In the genomic region with DNA sequence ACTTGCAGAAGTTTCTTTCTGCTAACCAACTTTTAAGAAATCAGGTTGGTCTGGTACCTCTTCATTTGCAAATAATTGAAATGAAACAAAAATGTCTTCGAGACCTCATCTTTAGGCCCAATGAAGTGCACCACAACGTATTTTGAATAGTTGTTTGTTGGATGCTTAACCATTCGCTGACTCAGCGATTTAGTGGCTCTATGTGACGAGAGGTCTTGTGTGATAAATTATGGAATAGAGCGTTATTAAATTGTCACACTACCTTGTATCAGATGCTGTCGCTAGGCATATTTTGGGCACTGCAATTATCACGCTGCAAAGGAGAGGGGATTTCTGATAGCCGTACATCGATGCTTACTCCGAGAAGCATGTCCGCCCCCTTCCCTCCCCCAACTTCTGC, we compare ENCODE assay signal across 8 mouse cellular contexts.
A peak's percentile ranks its signal among the peaks of the same experiment; 100 is the strongest.
DNase-seq lines count a peak whose midpoint lies in the region; ATAC-seq lines count a peak whose summit lies in the region.

No protein-coding gene starts in this region.

- no peak for DNase-seq in kidney, postnatal 10 days
- DNase-seq in embryonic facial prominence, embryonic 11.5 days (ENCODE audit: low spot score), result peak; percentile 6
- no peak for DNase-seq in cerebellum, adult 9-11 months
- DNase-seq in layer of hippocampus, adult 9-11 months, result no peak

- ATAC-seq in kidney, embryonic 15.5 days (replicated peaks; ENCODE audit: low FRiP score), result no peak
- ATAC-seq in embryonic facial prominence, embryonic 11.5 days (replicated peaks; ENCODE audit: insufficient number of reproducible peaks, low FRiP score, low TSS enrichment, low read depth), result no peak
- no peak for ATAC-seq in intestine, embryonic 15.5 days
- no peak for ATAC-seq in neural tube, embryonic 13.5 days (ENCODE audit: low read depth)
- ATAC-seq in granulocyte monocyte progenitor cell, adult 5-6 weeks (replicated peaks; ENCODE audit: poor library complexity, severe bottlenecking), result no peak

- peaks cover 24% of the 10 kb centered on the region for H3K4me1 ChIP-seq in kidney, embryonic 15.5 days
- H3K4me1 ChIP-seq in embryonic facial prominence, embryonic 11.5 days (ENCODE audit: control insufficient read depth, insufficient read depth, low read length), result no peaks in the 10 kb centered on the region
- H3K4me1 ChIP-seq in intestine, embryonic 15.5 days (replicated peaks), result no peaks in the 10 kb centered on the region
- peaks cover 24% of the 10 kb centered on the region for H3K4me1 ChIP-seq in neural tube, embryonic 13.5 days (replicated peaks)

- H3K27ac ChIP-seq in kidney, embryonic 15.5 days, result no peak overlapping the region
- no peak overlapping the region for H3K27ac ChIP-seq in embryonic facial prominence, embryonic 11.5 days (replicated peaks; ENCODE audit: low read depth, low read length)
- H3K27ac ChIP-seq in intestine, embryonic 15.5 days, result no peak overlapping the region
- no peak overlapping the region for H3K27ac ChIP-seq in neural tube, embryonic 13.5 days (replicated peaks)

- 21% methylated on average over 12 of the region's 12 CpGs for whole genome bisulfite sequencing in kidney, embryonic 15.5 days
- WGBS in embryonic facial prominence, embryonic 11.5 days, result 27% methylated on average over 12 of the region's 12 CpGs
- 23% methylated on average over 12 of the region's 12 CpGs for WGBS in intestine, embryonic 15.5 days
- 22% methylated on average over 12 of the region's 12 CpGs for WGBS in neural tube, embryonic 13.5 days

- peaks cover 6% of the 10 kb centered on the region; the same call in 1 of the 2 replicates for H3K27me3 ChIP-seq in kidney, embryonic 15.5 days
- no peaks in the 10 kb centered on the region for H3K27me3 ChIP-seq in embryonic facial prominence, embryonic 11.5 days (ENCODE audit: control insufficient read depth, insufficient read depth, low read length)
- no peaks in the 10 kb centered on the region for H3K27me3 ChIP-seq in intestine, embryonic 15.5 days (replicated peaks)
- 0 out of 2 replicates have a peak, but pooled peaks cover 11% of the 10 kb centered on the region for H3K27me3 ChIP-seq in neural tube, embryonic 13.5 days

- H3K36me3 ChIP-seq in kidney, embryonic 15.5 days, result no peaks in the 10 kb centered on the region
- H3K36me3 ChIP-seq in embryonic facial prominence, embryonic 11.5 days (replicated peaks; ENCODE audit: control insufficient read depth, insufficient read depth, low read depth, low read length), result no peaks in the 10 kb centered on the region
- H3K36me3 ChIP-seq in intestine, embryonic 15.5 days, result no peaks in the 10 kb centered on the region
- H3K36me3 ChIP-seq in neural tube, embryonic 13.5 days, result no peaks in the 10 kb centered on the region

- H3K9me3 ChIP-seq in kidney, embryonic 15.5 days (replicated peaks), result no peaks in the 10 kb centered on the region
- no peaks in the 10 kb centered on the region for H3K9me3 ChIP-seq in embryonic facial prominence, embryonic 11.5 days (replicated peaks; ENCODE audit: control insufficient read depth, low read length)
- no peaks in the 10 kb centered on the region for H3K9me3 ChIP-seq in intestine, embryonic 15.5 days
- H3K9me3 ChIP-seq in neural tube, embryonic 13.5 days, result no peaks in the 10 kb centered on the region

- no peak overlapping the region for H3K9ac ChIP-seq in kidney, embryonic 15.5 days
- H3K9ac ChIP-seq in embryonic facial prominence, embryonic 11.5 days (replicated peaks; ENCODE audit: low read length), result no peak overlapping the region
- no peak overlapping the region for H3K9ac ChIP-seq in intestine, embryonic 15.5 days
- H3K9ac ChIP-seq in neural tube, embryonic 13.5 days, result 0 out of 2 replicates have a peak overlapping the region, but pooled peaks have one; percentile 51

- peak overlapping the region; percentile 65 for H3K4me2 ChIP-seq in kidney, embryonic 15.5 days
- peak overlapping the region; percentile 55 for H3K4me2 ChIP-seq in embryonic facial prominence, embryonic 11.5 days (ENCODE audit: low read depth, low read length)
- H3K4me2 ChIP-seq in intestine, embryonic 15.5 days (replicated peaks), result peak overlapping the region; percentile 62
- peak overlapping the region; percentile 61 for H3K4me2 ChIP-seq in neural tube, embryonic 13.5 days

- peak overlapping the region; percentile 38 for H3K4me3 ChIP-seq in kidney, embryonic 15.5 days (replicated peaks)
- peak overlapping the region; percentile 25 for H3K4me3 ChIP-seq in embryonic facial prominence, embryonic 11.5 days (ENCODE audit: low read depth, low read length)
- peak overlapping the region; percentile 27 for H3K4me3 ChIP-seq in intestine, embryonic 15.5 days (replicated peaks)
- peak overlapping the region; percentile 35 for H3K4me3 ChIP-seq in neural tube, embryonic 13.5 days
